Mouse (Mus musculus) E14TG2a.4 (cell line): Measurements from ENCODE around the gene Bmp5.

ENCODE experiments used
- H3K27me3 ChIP-seq: 2 replicates; pipeline ENCODE4 v1.6.1; 2014; ENCODE audit warnings: low read length, control low read depth; ENCODE audit not compliant: insufficient read depth
- H3K36me3 ChIP-seq: 2 replicates; pipeline ENCODE4 v1.6.1; 2014; ENCODE audit warnings: low read length, control low read depth; ENCODE audit not compliant: insufficient read depth
- H3K4me1 ChIP-seq: replicated peaks from 2 replicates; pipeline ENCODE4 v1.6.1; 2014; ENCODE audit warnings: low read depth, low read length, control low read depth
- H3K4me3 ChIP-seq: replicated peaks from 2 replicates; pipeline ENCODE4 v1.5.1; 2014; ENCODE audit warnings: mild to moderate bottlenecking, low read length
- H3K9me3 ChIP-seq: 2 replicates; pipeline ENCODE4 v1.6.1; 2014; ENCODE audit warnings: low read length, control low read depth
- CTCF ChIP-seq: conservative IDR thresholded peaks from 2 replicates; pipeline ENCODE4 v1.5.1; 2014; ENCODE audit warnings: low read length
- NANOG ChIP-seq: IDR thresholded peaks from 2 replicates; pipeline ENCODE4 v1.6.1; 2014; ENCODE audit warnings: borderline replicate concordance, low read length, mixed read lengths
- POU5F1 ChIP-seq: IDR thresholded peaks from 2 replicates; pipeline ENCODE4 v1.6.1; 2014; ENCODE audit warnings: low read length, borderline replicate concordance

The Bmp5 gene

GRCm38 (mm10) chr9:75775129-75775845, at the start of gene Bmp5:
Gene Bmp5, plus strand, starts transcription at chr9:75775364.
- TF ChIP-seq NANOG = no peak
- TF ChIP-seq POU5F1 = no peak
- TF ChIP-seq CTCF = no peak
- no peaks in the 10 kb centered on the region for H3K4me1 ChIP-seq
- no peaks in the 10 kb centered on the region for H3K9me3 ChIP-seq
- H3K27me3 ChIP-seq = no peaks in the 10 kb centered on the region
- no peak within 1 kb of the TSS for H3K4me3 ChIP-seq
- H3K36me3 ChIP-seq = no peaks in the 10 kb centered on the region

GRCm38 (mm10) chr9:75760075-75760474, 15.1 kb upstream of the Bmp5 start:
- Histone ChIP-seq H3K9me3 (no peaks in the 10 kb centered on the region), H3K27me3 (no peaks in the 10 kb centered on the region), H3K4me1 (no peaks in the 10 kb centered on the region), H3K36me3 (no peaks in the 10 kb centered on the region), H3K4me3 (no peak overlapping the region)
- TF ChIP-seq CTCF (peak; percentile 47), POU5F1 (no peak)

GRCm38 (mm10) chr9:75761567-75761966, 13.6 kb upstream of the Bmp5 start:
- Histone ChIP-seq H3K4me3 (no peak overlapping the region), H3K27me3 (no peaks in the 10 kb centered on the region), H3K4me1 (no peaks in the 10 kb centered on the region), H3K9me3 (no peaks in the 10 kb centered on the region), H3K36me3 (no peaks in the 10 kb centered on the region)
- TF ChIP-seq NANOG = no peak

GRCm38 (mm10) chr9:75762487-75762886, 12.7 kb upstream of the Bmp5 start:
- H3K4me1 ChIP-seq = no peaks in the 10 kb centered on the region
- H3K9me3 ChIP-seq = no peaks in the 10 kb centered on the region
- H3K4me3 ChIP-seq = no peak overlapping the region
- H3K36me3 ChIP-seq = no peaks in the 10 kb centered on the region
- H3K27me3 ChIP-seq = no peaks in the 10 kb centered on the region
- no peak for TF ChIP-seq POU5F1
- no peak for TF ChIP-seq CTCF
- TF ChIP-seq NANOG = no peak

GRCm38 (mm10) chr9:75764792-75765191, 10.4 kb upstream of the Bmp5 start:
- no peaks in the 10 kb centered on the region for H3K36me3 ChIP-seq
- H3K4me3 ChIP-seq = no peak overlapping the region
- no peak for TF ChIP-seq NANOG
- TF ChIP-seq POU5F1 = no peak
- no peak for TF ChIP-seq CTCF
- no peaks in the 10 kb centered on the region for H3K27me3 ChIP-seq
- no peaks in the 10 kb centered on the region for H3K9me3 ChIP-seq
- H3K4me1 ChIP-seq = no peaks in the 10 kb centered on the region

GRCm38 (mm10) chr9:75766521-75766920, 8.6 kb upstream of the Bmp5 start:
- TF ChIP-seq POU5F1 (no peak), NANOG (no peak), CTCF (no peak)

GRCm38 (mm10) chr9:75769042-75769441, 6.1 kb upstream of the Bmp5 start:
- H3K27me3 ChIP-seq = no peaks in the 10 kb centered on the region
- no peaks in the 10 kb centered on the region for H3K36me3 ChIP-seq
- no peak for TF ChIP-seq NANOG
- TF ChIP-seq POU5F1 = no peak
- no peak for TF ChIP-seq CTCF
- no peak overlapping the region for H3K4me3 ChIP-seq
- H3K4me1 ChIP-seq = no peaks in the 10 kb centered on the region
- H3K9me3 ChIP-seq = no peaks in the 10 kb centered on the region

More at GRCm38 (mm10) chr9:75766521-75766920, 8.6 kb upstream of the Bmp5 start:
- Histone ChIP-seq H3K27me3 (no peaks in the 10 kb centered on the region), H3K9me3 (no peaks in the 10 kb centered on the region), H3K4me1 (no peaks in the 10 kb centered on the region), H3K4me3 (no peak overlapping the region), H3K36me3 (no peaks in the 10 kb centered on the region)

- TF ChIP-seq CTCF = no peak
- TF ChIP-seq NANOG = no peak
- no peak for TF ChIP-seq POU5F1
- no peaks in the 10 kb centered on the region for H3K4me1 ChIP-seq
- H3K9me3 ChIP-seq = no peaks in the 10 kb centered on the region
- H3K36me3 ChIP-seq = no peaks in the 10 kb centered on the region
- H3K4me3 ChIP-seq = no peak overlapping the region
- no peaks in the 10 kb centered on the region for H3K27me3 ChIP-seq
Measured at GRCm38 (mm10) chr9:75776153-75776552, 989 bp downstream of the Bmp5 start.

- H3K9me3 ChIP-seq = no peaks in the 10 kb centered on the region
- H3K36me3 ChIP-seq = no peaks in the 10 kb centered on the region
- H3K27me3 ChIP-seq = no peaks in the 10 kb centered on the region
- no peaks in the 10 kb centered on the region for H3K4me1 ChIP-seq
- no peak overlapping the region for H3K4me3 ChIP-seq
- no peak for TF ChIP-seq CTCF
- TF ChIP-seq POU5F1 = no peak
- no peak for TF ChIP-seq NANOG
Measured at GRCm38 (mm10) chr9:75778762-75779346, 3.7 kb downstream of the Bmp5 start.
